Mouse (Mus musculus) CD4-positive naive resting alpha-beta T cell, adult 76 days (primary cell): ENCODE results near the gene Slc4a4. TPM values are rescaled to one million over a fixed set of nuclear protein-coding genes. Genes with fewer than 3 reads are reported as not detected.

Experiments
- total RNA-seq: library from RNA; stranded (reverse); gene quantifications from one replicate; pipeline ENCODE4 v1.2.4, GENCODE M21; 2023

Gene Slc4a4
- total RNA-seq: 0.76 TPM

GRCm38 (mm10) chr5:88886668-88887555, at the start of gene Slc4a4:
TSS of gene Slc4a4 (plus strand) at chr5:88886818.

Other genes starting within 250 kb of the Slc4a4 start
- 39.6 TPM for gene Grsf1, start 210.6 kb upstream of the Slc4a4 start, total RNA-seq
- gene Mob1b, start 166.0 kb upstream of the Slc4a4 start, total RNA-seq: 27.0 TPM
- gene Dck, start 121.8 kb upstream of the Slc4a4 start, total RNA-seq: 25.8 TPM